Mouse (Mus musculus) thymus, postnatal 0 days (tissue): ENCODE measurements around the gene Fgf11. TPM values are rescaled to one million over a fixed set of nuclear protein-coding genes. Genes with fewer than 3 reads are reported as not detected.

ENCODE experiments used
- DNase-seq: peaks from one replicate; pipeline ENCODE4 v3.0.0-alpha.2; 2015; ENCODE audit warnings: low spot score
- polyA plus RNA-seq: library from polyadenylated mRNA; unstranded; fragments of >200 nt; fragmentation: Nextera tagmentation; extraction: Ambion mirVana; gene quantifications from 2 replicates; pipeline ENCODE4 v1.2.1, GENCODE M21; 2015

The Fgf11 gene
- 0.65 and 0.84 TPM in 2 replicates for polyA plus RNA-seq

- no peak for DNase-seq
Observed at GRCm38 (mm10) chr11:69801379-69801977, at the start of gene Fgf11. Fgf11 (minus strand) TSS chr11:69801857.

GRCm38 (mm10) chr11:69850754-69851153 is 49.1 kb upstream of the Fgf11 start:
- DNase-seq = peak; percentile 65

GRCm38 (mm10) chr11:69849884-69850283 is 48.2 kb upstream of the Fgf11 start:
- DNase-seq = no peak

GRCm38 (mm10) chr11:69849128-69849527 is 47.5 kb upstream of the Fgf11 start:
- no peak for DNase-seq

GRCm38 (mm10) chr11:69848021-69848420 is 46.4 kb upstream of the Fgf11 start:
- no peak for DNase-seq

GRCm38 (mm10) chr11:69846738-69847688 is 45.4 kb upstream of the Fgf11 start:
- DNase-seq = peak; percentile 83

GRCm38 (mm10) chr11:69846198-69846680 is 44.6 kb upstream of the Fgf11 start, which contains the start of gene Plscr3:
Plscr3 (plus strand) TSS chr11:69846376.
- DNase-seq = peak; percentile 91

GRCm38 (mm10) chr11:69838714-69839104 is 37.1 kb upstream of the Fgf11 start:
- DNase-seq = no peak

DNA sequence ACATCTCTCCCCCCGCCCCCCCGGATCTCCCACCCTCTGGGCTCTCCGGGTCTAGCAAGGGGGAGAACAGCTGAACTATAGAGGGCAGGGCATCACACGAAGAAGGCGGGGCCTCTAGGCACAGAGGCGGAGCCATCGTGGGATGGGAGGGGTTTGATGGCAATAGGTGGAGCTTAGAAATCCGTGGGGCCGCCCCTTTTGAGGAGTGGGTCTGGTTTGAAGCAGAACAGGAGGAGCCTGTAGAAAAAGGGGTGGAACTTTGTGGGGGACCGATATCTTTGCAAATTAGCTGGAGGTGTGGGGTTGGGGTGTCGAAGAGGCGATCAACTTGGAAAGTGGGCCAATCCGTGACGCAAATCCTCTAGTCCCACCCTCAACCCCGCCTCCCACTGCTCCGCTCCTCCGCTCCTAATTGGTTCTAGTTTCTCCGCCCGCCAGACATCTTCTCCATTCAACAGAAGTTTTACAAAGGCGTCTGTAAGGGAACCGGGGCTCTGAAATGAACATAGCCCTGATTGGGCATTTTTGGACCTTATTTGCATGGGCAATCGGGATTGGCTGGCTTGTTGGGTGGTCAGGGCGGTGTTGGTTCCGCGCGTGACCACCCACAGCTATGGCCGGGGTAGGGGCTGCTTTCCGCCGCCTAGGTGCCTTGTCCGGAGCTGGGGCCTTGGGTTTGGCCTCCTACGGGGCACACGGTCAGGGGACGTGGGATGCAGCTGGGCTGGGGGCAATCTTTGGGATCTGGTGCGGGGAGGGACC is 36.5 kb upstream of the Fgf11 start, which contains the start of gene Tmem256:
Tmem256 (plus strand) TSS at position 563 of the 762 bp plus-strand sequence.
- DNase-seq = peak; percentile 96

GRCm38 (mm10) chr11:69837604-69837951 is 35.9 kb upstream of the Fgf11 start, which contains the start of gene Nlgn2:
Nlgn2 (minus strand) TSS chr11:69837784.
- DNase-seq = no peak

GRCm38 (mm10) chr11:69836703-69837576 is 35.3 kb upstream of the Fgf11 start:
- DNase-seq = no peak

DNA sequence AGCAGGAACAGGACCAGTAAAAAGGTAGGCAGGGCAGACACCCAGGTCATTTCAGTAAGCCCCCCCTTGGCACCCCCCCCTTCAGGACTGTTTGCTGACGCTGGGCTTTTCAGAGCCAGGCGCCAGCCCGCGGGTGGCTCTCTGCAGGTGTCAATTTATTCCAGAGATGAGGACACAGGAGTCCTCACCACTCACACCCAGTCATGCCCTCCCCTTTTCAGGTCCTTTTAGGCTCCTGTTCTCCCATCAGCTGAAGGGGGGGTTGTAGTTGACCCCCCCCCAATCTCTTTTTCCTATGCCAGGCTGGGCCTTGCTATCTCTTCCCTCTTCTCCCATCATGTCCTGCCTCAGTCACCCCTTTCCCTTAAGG is 34.3 kb upstream of the Fgf11 start:
- DNase-seq = no peak

DNA sequence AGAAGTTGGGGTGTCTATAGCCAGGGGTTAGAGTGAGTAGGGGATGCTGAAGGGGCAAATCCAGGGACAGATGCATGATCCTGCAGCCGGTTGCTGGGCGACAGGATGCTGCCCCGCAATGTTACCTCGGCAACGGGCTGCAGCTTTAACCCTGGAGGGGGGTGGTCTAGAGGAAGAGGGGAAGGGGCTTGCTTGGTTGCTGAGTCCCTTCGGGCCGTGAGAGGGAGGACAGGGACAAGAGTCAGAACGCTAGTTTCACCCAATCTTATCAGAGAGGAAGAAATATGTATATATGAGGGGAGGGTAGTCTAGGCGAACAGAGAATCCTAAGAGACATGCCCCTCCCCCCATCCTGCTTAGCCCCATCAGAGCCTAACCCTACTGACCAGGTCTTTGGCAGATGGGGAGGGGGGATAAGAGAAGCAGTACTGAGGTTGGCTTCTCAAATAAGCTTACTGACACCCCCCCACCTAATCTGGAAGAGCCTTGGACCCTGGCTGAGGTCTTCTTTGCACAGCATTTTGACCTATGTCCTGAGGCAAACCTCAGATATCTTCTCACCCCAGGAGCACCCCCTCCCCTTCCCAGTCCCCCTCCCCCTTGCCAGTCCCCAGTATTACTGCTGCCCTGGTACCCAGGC is 33.8 kb upstream of the Fgf11 start:
- DNase-seq = no peak

DNA sequence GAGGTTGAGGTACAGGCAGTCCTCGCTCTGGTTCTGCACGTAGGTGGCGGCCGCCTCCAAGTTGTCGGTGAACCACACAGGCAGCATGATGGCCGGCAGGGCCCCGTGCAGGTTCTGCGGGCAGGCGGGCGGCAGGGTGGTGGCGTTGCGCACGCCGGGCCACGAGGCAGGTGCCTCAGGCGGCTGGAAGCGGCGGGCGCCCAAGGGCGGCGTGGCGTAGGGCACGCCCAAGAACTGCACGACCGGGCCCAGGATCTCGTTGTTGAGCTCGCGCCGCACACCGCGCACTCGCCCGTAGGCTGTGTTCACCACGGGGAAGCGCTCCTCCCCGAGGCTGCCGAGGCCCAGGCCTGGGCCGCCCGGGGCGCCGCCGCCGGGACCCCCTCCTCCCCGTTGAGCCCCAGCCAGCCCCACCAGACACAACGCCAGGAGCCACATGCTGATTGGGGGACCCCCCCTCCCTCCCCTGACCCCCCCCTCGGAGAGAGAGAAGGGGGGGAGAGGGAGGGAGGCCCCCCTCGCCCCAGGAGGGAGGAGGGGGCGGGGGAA is 32.4 kb upstream of the Fgf11 start:
- peak; percentile 65 for DNase-seq

DNA sequence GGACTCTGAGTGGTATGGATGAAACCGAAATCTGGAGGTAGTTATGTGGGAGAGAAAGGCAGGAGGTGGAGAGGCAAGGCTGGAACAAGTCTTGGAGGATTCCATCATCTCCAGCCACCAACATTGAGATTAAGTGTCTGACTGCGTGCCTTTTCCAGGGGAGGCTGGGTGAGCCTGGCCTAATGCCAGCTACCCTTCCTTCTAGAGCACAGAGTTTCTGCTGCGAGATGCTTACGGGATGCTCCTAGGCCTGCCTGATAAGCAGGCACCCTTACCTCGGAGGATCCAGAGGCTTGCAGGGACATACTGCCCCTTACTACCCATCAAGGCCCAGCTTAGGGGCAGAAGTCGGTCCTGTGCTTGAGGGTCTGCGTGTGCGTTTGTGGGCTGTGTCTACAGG is 31.9 kb upstream of the Fgf11 start:
- no peak for DNase-seq

- DNase-seq = no peak
Observed at GRCm38 (mm10) chr11:69828832-69829231, 27.2 kb upstream of the Fgf11 start.

DNA sequence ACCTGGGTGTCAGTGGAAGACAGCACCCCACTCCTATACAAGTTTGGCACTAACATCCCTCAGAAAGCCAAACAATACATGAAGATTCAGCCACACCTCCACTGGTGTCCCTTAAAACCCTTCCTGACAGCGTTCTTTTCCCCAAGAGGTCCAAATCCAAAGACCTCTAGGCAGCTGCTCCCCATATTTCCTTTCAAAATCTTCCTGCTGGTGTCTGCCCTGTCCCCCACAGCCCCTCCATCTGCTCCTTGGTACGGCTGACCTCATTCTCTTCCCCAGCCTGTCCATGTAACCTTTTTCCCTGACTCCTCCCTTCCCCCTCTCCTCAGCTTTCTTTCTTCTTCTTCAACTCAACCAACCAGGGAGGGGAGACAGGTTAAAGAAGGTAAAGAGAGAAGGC is 21.8 kb upstream of the Fgf11 start:
- no peak for DNase-seq

GRCm38 (mm10) chr11:69822080-69822479 is 20.4 kb upstream of the Fgf11 start, which contains the start of gene Spem1:
Spem1 (minus strand) TSS chr11:69822180.
- no peak for DNase-seq

- DNase-seq = no peak
Observed at GRCm38 (mm10) chr11:69818871-69819270, 17.2 kb upstream of the Fgf11 start.

DNA sequence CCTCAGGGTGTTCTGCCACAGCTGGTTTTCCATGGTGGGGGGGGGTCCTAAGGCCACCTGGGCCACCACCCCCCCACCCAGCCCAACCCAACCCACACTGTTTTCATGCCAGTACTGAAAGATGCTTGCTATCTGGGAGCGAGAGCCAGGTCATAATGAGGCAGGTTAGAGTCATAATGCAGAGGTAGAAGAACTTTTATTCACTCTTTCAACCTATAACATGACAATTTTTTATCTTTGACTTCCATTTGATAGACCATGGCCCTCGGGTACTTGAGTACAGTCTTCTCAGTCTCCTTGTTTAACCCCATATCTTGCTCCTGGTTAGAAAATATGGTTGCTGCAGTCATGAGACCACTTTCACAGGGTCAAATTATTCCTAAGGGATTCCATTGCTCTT is 16.7 kb upstream of the Fgf11 start, which contains the start of gene Spem2:
Spem2 (minus strand) TSS at position 101 of the 400 bp plus-strand sequence.
- DNase-seq = no peak
